Mouse (Mus musculus) gastrocnemius, adult 8-10 months (tissue): Measurements from ENCODE around the gene Gm13287. TPM values are rescaled to one million over a fixed set of nuclear protein-coding genes. Genes with fewer than 3 reads are reported as not detected.
A peak's percentile ranks its signal among the peaks of the same experiment; 100 is the strongest.
"Not testable (repeated sequence)": the region's sequence is repeated elsewhere in the genome, so short reads cannot be mapped to it uniquely, and the experiment has no call there.

ENCODE experiments used
- DNase-seq, 2 experiments: peaks; one replicate each; pipeline ENCODE4 v3.0.0; 2022; ENCODE audit warnings: low spot score in 2 of 2
- total RNA-seq, 4 experiments: library from RNA; stranded (reverse); gene quantifications; 2 replicates each; pipeline ENCODE4 v1.2.4; 2022

Gene Gm13287
- total RNA-seq: not detected

- not testable (repeated sequence) for DNase-seq
These were observed at the start of gene Gm13287 for GRCm38 (mm10) chr4:88802954-88803353. Gene Gm13287, plus strand, starts transcription at chr4:88803254.

GRCm38 (mm10) chr4:88754818-88755340 lies 48.2 kb upstream of the Gm13287 start, which contains the start of gene Gm13271:
Gene Gm13271, plus strand, starts transcription at chr4:88754868.
- peak; percentile 64 to 71 for DNase-seq

- DNase-seq: not testable (repeated sequence)
These were observed 46.2 kb upstream of the Gm13287 start for GRCm38 (mm10) chr4:88756581-88757513.

- DNase-seq: peak; percentile 85 to 88
These were observed 45.4 kb upstream of the Gm13287 start for GRCm38 (mm10) chr4:88757628-88758031.

DNA sequence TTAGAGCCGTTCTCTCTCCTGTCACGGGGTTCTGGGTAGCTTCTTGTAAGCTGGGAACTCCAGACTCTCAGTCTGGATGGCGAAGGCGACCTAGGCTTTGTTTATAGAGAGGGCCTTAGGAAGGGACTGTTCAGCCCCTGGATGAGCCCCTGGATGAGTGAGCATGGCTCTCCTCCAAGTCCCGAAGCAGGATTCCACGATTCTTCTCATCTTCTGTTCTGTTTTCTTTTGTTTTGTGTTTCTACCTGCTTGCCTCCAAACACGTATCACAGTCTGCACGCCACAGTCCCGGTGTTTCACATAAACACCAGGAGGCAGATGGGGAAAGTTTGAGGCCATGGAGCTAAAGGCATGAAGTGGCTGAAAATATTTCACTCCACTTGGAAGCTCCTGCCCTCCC lies 44.3 kb upstream of the Gm13287 start:
- not testable (repeated sequence) for DNase-seq

DNA sequence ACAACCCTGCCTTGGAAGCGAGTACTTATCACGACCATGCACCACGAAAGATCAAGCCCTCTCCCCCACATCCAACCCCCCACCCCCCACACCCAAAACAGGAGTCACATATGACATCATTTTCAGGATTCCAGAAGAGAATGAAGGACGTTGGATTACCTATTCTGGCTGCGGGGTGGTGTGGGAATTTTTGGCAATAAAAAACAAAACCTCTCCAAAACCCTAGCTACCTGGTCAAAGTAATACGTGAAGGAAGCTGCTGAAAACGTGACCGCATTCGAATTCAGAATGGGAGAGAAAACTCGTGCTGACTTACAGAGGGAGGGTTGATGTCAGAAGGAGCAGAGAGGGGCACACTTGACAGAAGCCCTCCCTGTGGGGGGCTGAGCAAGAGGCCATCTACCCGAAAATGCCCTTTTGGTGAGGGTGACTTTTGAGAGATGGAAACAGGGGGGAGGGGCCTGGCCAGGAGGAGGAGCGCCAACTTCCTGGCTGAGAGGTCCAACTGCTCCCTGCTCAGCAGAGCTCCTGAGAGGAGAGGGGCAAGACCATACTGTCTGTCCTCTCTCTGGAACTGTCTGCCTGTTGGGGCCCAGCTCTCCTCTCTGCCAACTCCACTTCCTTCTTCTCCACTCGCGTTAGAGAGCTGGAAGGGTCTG lies 43.3 kb upstream of the Gm13287 start, which contains the start of gene Gm13283:
Gm13283 (plus strand) TSS at position 510 of the 659 bp plus-strand sequence.
- DNase-seq: peak in 1 of 2 experiments; percentile 13

DNA sequence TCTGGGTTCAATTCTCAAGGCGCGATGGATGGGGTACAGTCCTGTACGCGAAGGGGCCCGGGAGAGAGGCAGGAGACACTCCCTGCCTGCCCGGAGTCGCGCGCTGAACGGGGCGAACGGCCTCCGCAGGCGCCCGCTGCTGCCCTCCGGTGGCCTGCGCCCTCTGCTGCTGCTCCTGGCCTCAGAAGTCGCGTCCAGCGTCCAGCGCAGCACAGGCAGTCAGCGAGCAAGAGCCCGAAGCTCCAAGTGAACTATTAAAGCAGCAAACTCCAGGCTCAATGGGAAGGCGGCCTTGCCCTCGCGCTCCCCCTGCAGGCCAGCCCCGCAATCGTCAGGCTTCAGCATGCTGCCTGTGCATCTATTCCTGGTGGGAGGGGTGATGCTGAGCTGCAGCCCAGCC lies 42.6 kb upstream of the Gm13287 start:
- peak; percentile 46 to 65 for DNase-seq

DNA sequence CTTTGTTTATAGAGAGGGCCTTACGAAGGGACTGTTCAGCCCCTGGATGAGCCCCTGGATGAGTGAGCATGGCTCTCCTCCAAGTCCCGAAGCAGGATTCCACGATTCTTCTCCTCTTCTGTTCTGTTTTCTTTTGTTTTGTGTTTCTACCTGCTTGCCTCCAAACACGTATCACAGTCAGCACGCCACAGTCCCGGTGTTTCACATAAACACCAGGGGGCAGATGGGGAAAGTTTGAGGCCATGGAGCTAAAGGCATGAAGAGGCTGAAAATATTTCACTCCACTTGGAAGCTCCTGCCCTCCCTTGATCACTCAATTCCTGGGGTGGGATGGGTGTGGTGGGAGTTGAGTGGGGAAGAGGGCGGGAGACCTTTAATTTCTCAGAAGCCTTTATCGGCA lies 41.3 kb upstream of the Gm13287 start:
- DNase-seq: peak; percentile 49 to 64

DNA sequence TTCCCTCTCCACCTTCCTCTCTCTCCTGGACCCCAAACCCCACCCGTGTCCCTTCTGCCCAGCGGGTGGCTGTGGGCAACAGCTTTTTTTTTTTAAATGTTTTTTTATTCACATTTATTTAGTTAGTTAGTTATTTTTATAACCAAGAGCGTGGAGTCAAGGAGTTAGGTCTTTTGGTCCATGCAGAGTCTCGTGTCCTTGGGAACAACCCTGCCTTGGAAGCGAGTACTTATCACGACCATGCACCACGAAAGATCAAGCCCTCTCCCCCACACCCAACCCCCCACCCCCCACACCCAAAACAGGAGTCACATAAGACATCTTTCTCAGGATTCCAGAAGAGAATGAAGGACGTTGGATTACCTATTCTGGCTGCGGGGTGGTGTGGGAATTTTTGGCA lies 40.7 kb upstream of the Gm13287 start:
- not testable (repeated sequence) for DNase-seq

GRCm38 (mm10) chr4:88763384-88764018 lies 39.6 kb upstream of the Gm13287 start:
- DNase-seq: peak; percentile 23 to 52

- DNase-seq: not testable (repeated sequence)
These were observed 29.5 kb upstream of the Gm13287 start, which contains the start of gene Gm13290 for GRCm38 (mm10) chr4:88773534-88773933. Gene Gm13290, plus strand, starts transcription at chr4:88773834.

- DNase-seq: not testable (repeated sequence)
These were observed 26.4 kb upstream of the Gm13287 start, which contains the start of gene Gm13289 for GRCm38 (mm10) chr4:88776622-88777021. Gene Gm13289, plus strand, starts transcription at chr4:88776922.

DNA sequence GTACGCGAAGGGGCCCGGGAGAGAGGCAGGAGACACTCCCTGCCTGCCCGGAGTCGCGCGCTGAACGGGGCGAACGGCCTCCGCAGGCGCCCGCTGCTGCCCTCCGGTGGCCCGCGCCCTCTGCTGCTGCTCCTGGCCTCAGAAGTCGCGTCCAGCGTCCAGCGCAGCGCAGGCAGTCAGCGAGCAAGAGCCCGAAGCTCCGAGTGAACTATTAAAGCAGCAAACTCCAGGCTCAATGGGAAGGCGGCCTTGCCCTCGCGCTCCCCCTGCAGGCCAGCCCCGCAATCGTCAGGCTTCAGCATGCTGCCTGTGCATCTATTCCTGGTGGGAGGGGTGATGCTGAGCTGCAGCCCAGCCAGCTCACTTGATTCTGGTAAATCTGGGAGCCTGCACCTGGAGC lies 23.5 kb upstream of the Gm13287 start, which contains the start of gene Gm13272:
Gm13272 (plus strand) TSS at position 301 of the 400 bp plus-strand sequence.
- DNase-seq: not testable (repeated sequence)

- not testable (repeated sequence) for DNase-seq
These were observed 22.7 kb upstream of the Gm13287 start for GRCm38 (mm10) chr4:88780320-88780719.

- not testable (repeated sequence) for DNase-seq
These were observed 21.2 kb upstream of the Gm13287 start, which contains the start of gene Ifnz for GRCm38 (mm10) chr4:88781831-88782230. Gene Ifnz, plus strand, starts transcription at chr4:88782131.

DNA sequence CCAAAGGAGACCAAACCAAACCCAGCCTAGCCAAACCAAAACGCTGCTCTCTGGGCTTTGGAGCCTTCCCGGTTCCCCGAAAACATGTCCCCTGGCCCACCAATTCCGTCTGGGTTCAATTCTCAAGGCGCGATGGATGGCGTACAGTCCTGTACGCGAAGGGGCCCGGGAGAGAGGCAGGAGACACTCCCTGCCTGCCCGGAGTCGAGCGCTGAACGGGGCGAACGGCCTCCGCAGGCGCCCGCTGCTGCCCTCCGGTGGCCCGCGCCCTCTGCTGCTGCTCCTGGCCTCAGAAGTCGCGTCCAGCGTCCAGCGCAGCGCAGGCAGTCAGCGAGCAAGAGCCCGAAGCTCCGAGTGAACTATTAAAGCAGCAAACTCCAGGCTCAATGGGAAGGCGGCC lies 20.7 kb upstream of the Gm13287 start:
- not testable (repeated sequence) for DNase-seq

DNA sequence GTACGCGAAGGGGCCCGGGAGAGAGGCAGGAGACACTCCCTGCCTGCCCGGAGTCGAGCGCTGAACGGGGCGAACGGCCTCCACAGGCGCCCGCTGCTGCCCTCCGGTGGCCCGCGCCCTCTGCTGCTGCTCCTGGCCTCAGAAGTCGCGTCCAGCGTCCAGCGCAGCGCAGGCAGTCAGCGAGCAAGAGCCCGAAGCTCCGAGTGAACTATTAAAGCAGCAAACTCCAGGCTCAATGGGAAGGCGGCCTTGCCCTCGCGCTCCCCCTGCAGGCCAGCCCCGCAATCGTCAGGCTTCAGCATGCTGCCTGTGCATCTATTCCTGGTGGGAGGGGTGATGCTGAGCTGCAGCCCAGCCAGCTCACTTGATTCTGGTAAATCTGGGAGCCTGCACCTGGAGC lies 17.6 kb upstream of the Gm13287 start, which contains the start of gene Gm13276:
Gm13276 (plus strand) TSS at position 301 of the 400 bp plus-strand sequence.
- not testable (repeated sequence) for DNase-seq

- peak; percentile 17 to 48 for DNase-seq
These were observed 14.7 kb upstream of the Gm13287 start, which contains the start of gene Gm13277 for GRCm38 (mm10) chr4:88788402-88788801. Gene Gm13277, plus strand, starts transcription at chr4:88788632.

GRCm38 (mm10) chr4:88791250-88791649 lies 11.8 kb upstream of the Gm13287 start, which contains the start of gene Gm13278:
Gene Gm13278, plus strand, starts transcription at chr4:88791550.
- DNase-seq: not testable (repeated sequence)

DNA sequence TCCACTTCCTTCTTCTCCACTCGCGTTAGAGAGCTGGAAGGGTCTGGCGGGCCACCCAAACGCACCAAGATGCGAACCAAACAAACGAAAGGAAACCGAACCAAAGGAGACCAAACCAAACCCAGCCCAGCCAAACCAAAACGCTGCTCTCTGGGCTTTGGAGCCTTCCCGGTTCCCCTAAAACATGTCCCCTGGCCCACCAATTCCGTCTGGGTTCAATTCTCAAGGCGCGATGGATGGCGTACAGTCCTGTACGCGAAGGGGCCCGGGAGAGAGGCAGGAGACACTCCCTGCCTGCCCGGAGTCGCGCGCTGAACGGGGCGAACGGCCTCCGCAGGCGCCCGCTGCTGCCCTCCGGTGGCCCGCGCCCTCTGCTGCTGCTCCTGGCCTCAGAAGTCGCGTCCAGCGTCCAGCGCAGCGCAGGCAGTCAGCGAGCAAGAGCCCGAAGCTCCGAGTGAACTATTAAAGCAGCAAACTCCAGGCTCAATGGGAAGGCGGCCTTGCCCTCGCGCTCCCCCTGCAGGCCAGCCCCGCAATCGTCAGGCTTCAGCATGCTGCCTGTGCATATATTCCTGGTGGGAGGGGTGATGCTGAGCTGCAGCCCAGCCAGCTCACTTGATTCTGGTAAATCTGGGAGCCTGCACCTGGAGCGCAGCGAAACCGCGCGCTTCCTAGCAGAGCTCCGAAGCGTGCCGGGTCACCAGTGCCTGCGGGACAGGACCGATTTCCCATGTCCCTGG lies 8.9 kb upstream of the Gm13287 start, which contains the start of gene Gm13275:
Gm13275 (plus strand) TSS at position 552 of the 740 bp plus-strand sequence.
- DNase-seq: peak; percentile 63
